9 mouse cellular contexts compared by ENCODE assay signal in the genomic region with DNA sequence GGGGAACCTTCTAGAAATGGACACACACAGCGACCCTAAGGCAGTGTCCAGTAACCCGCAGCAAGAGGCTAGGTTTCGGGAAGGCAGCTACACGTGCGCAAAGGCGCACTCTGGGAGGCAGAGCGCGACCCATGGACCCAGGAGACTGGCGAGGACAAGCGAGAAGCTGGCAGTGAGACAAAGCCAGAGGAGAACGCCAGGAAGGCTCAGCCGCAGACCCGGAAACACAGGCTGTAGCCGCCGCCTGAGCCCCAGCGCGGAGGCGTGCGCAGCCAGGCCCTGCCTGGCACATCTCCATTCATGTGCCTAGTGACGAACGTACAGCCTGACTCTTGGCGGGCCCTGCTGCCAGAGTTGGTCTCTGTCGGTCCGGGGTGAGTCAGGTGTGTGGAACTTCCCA. TPM values are rescaled to one million over a fixed set of nuclear protein-coding genes. Genes with fewer than 3 reads are reported as not detected.
DNase-seq lines count a peak whose midpoint lies in the region; ATAC-seq lines count a peak whose summit lies in the region.
"Had no signal": no experiment of that assay in that cellular context is flagged by ENCODE, and none has a peak within 500 bp of the region (broad histone marks: within the 10 kb centered on the region; RNA-seq: fewer than 3 reads in every experiment).

No protein-coding gene starts in this region.

- DNase-seq in embryo, embryonic 11 days = peak; percentile 56
- DNase-seq in embryo, embryonic 10.5 days (ENCODE audit: low spot score) = no peak
- peak; percentile 94 for DNase-seq in NIH3T3 (ENCODE audit: low read depth)
- DNase-seq in limb, embryonic 10.5 days (ENCODE audit: low spot score) = peak; percentile 46
- peak; percentile 57 to 75 for DNase-seq in thymus, postnatal 36 days

- H3K4me3 ChIP-seq in forebrain, embryonic 13.5 days = peak overlapping the region; percentile 60
- peak overlapping the region; percentile 67 for H3K4me3 ChIP-seq in limb, embryonic 10.5 days
- H3K4me3 ChIP-seq in midbrain, embryonic 12.5 days = peak overlapping the region; percentile 59

- peak overlapping the region; percentile 51 for H3K27ac ChIP-seq in forebrain, embryonic 13.5 days
- H3K27ac ChIP-seq in limb, embryonic 10.5 days = peak overlapping the region; percentile 97
- H3K27ac ChIP-seq in midbrain, embryonic 12.5 days (replicated peaks) = no peak overlapping the region
- H3K27ac ChIP-seq: liver, embryonic 14.5 days had no signal

- H3K4me1 ChIP-seq in forebrain, embryonic 13.5 days = peaks cover 56% of the 10 kb centered on the region
- peaks cover 88% of the 10 kb centered on the region for H3K4me1 ChIP-seq in limb, embryonic 10.5 days
- peaks cover 44% of the 10 kb centered on the region for H3K4me1 ChIP-seq in midbrain, embryonic 12.5 days

- H3K9ac ChIP-seq in forebrain, embryonic 13.5 days = peak overlapping the region; percentile 84; the same call in 1 of the 2 replicates
- H3K9ac ChIP-seq in midbrain, embryonic 12.5 days (replicated peaks) = 0 out of 2 replicates have a peak overlapping the region, but pooled peaks have one; percentile 78
- H3K9ac ChIP-seq: liver, embryonic 14.5 days had no signal

- WGBS in forebrain, embryonic 13.5 days = 4% methylated on average over 24 of the region's 24 CpGs
- WGBS in limb, embryonic 10.5 days = 3% methylated on average over 24 of the region's 24 CpGs
- 5% methylated on average over 24 of the region's 24 CpGs for whole genome bisulfite sequencing in midbrain, embryonic 12.5 days

- H3K9me3 ChIP-seq in forebrain, embryonic 13.5 days (replicated peaks) = no peaks in the 10 kb centered on the region
- H3K9me3 ChIP-seq in limb, embryonic 10.5 days (replicated peaks) = no peaks in the 10 kb centered on the region
- H3K9me3 ChIP-seq in midbrain, embryonic 12.5 days = no peaks in the 10 kb centered on the region

- no peaks in the 10 kb centered on the region for H3K36me3 ChIP-seq in forebrain, embryonic 13.5 days (ENCODE audit: poor library complexity, severe bottlenecking)
- no peaks in the 10 kb centered on the region for H3K36me3 ChIP-seq in limb, embryonic 10.5 days
- no peaks in the 10 kb centered on the region for H3K36me3 ChIP-seq in midbrain, embryonic 12.5 days

- peak overlapping the region; percentile 65 for H3K4me2 ChIP-seq in forebrain, embryonic 13.5 days
- H3K4me2 ChIP-seq in midbrain, embryonic 12.5 days (replicated peaks) = peak overlapping the region; percentile 60

- H3K27me3 ChIP-seq in forebrain, embryonic 13.5 days = peaks cover 89% of the 10 kb centered on the region
- H3K27me3 ChIP-seq in limb, embryonic 10.5 days (ENCODE audit: low read depth, poor library complexity, severe bottlenecking) = peaks cover 100% of the 10 kb centered on the region
- H3K27me3 ChIP-seq in midbrain, embryonic 12.5 days = peaks cover 88% of the 10 kb centered on the region

- ATAC-seq in forebrain, embryonic 13.5 days = peak; percentile 25; the same call in 1 of the 2 replicates
- peak; percentile 53 to 79 for ATAC-seq in hematopoietic stem cell, adult 5-6 weeks (replicated peaks in 1 of 2; ENCODE audit: insufficient read depth in 1 of 2, low FRiP score in 2 of 2, low TSS enrichment in 1 of 2, low read depth in 1 of 2, poor library complexity in 2 of 2, severe bottlenecking in 2 of 2)
- no peak for ATAC-seq in midbrain, embryonic 12.5 days (ENCODE audit: low FRiP score, low read depth)

RNA-seq across cellular contexts. Expression of a gene that starts 30.9 kb away (rescaled TPM):
- 16.2 and 18.8 TPM in 2 replicates for polyA plus RNA-seq in forebrain, embryonic 13.5 days (2015; fragmentation: Nextera tagmentation; extraction: Ambion mirVana)
- total RNA-seq in hematopoietic stem cell, adult 5-6 weeks (2017) = 41.1 and 42.0 TPM in 2 replicates
- 20.7 and 26.5 TPM in 2 replicates for polyA plus RNA-seq in limb, embryonic 10.5 days (2016; fragmentation: Nextera tagmentation; extraction: Ambion mirVana)
- 26.3 and 31.2 TPM in 2 replicates for polyA plus RNA-seq in midbrain, embryonic 12.5 days (2016; fragmentation: Nextera tagmentation; extraction: Ambion mirVana)
